Mouse (Mus musculus) hindbrain, embryonic 16.5 days (tissue): ENCODE measurements around the gene Rasgef1b. TPM values are rescaled to one million over a fixed set of nuclear protein-coding genes. Genes with fewer than 3 reads are reported as not detected.

Source experiments
- ATAC-seq: fragments of 200-750 bp; cut with Nextera tagmentation; 2 replicates; pipeline ENCODE4 v1.8.0; 2017; ENCODE audit warnings: moderate TSS enrichment, moderate library complexity
- H3K27ac ChIP-seq: fragments of 300-500 bp; sonication (generic); 2 replicates; pipeline ENCODE4 v1.5.1; 2014; ENCODE audit warnings: low read depth, mild to moderate bottlenecking, control low read depth, low read length, moderate library complexity
- H3K27me3 ChIP-seq: fragments of 300-500 bp; sonication (generic); replicated peaks from 2 replicates; pipeline ENCODE4 v1.6.1; 2014; ENCODE audit warnings: low read length; ENCODE audit not compliant: control insufficient read depth, insufficient read depth
- H3K36me3 ChIP-seq: fragments of 300-500 bp; sonication (generic); 2 replicates; pipeline ENCODE4 v1.6.1; 2014; ENCODE audit warnings: mild to moderate bottlenecking, low read length, moderate library complexity, mixed read lengths; ENCODE audit not compliant: control insufficient read depth, insufficient read depth
- H3K4me1 ChIP-seq: fragments of 300-500 bp; sonication (generic); 2 replicates; pipeline ENCODE4 v1.6.1; 2014; ENCODE audit warnings: low read depth, low read length; ENCODE audit not compliant: control insufficient read depth, insufficient read depth
- H3K4me2 ChIP-seq: fragments of 300-500 bp; sonication (generic); 2 replicates; pipeline ENCODE4 v1.6.1; 2014; ENCODE audit warnings: mild to moderate bottlenecking, low read length, control low read depth, moderate library complexity
- H3K4me3 ChIP-seq: fragments of 300-500 bp; sonication (generic); 2 replicates; pipeline ENCODE4 v1.5.1; 2014; ENCODE audit warnings: mild to moderate bottlenecking, low read length, control low read depth, moderate library complexity
- H3K9ac ChIP-seq: fragments of 300-500 bp; sonication (generic); 2 replicates; pipeline ENCODE4 v1.6.1; 2014; ENCODE audit warnings: low read depth, mild to moderate bottlenecking, control low read depth, low read length, moderate library complexity
- H3K9me3 ChIP-seq: fragments of 300-500 bp; sonication (generic); 2 replicates; pipeline ENCODE4 v1.6.1; 2014; ENCODE audit warnings: mild to moderate bottlenecking, low read length, moderate library complexity; ENCODE audit not compliant: control insufficient read depth
- WGBS: fragments of 180-500 bp; shearing (Covaris S2); extraction: QIAGEN DNeasy Blood & Tissue Kit; methylation state at CpG from one replicate; pipeline ENCODE4 v1.1.7; 2014; 5-methylcytosine and 5-hydroxymethylcytosine counted together
- polyA plus RNA-seq: library from polyadenylated mRNA; unstranded; fragments of >200 nt; fragmentation: Nextera tagmentation; extraction: Ambion mirVana; gene quantifications from 2 replicates; pipeline ENCODE4 v1.2.1, GENCODE M21; 2015

Gene Rasgef1b
- polyA plus RNA-seq, 1 experiment from 2014 or later: 43.5 TPM

- no peak for ATAC-seq
- Histone ChIP-seq H3K27ac (no peak overlapping the region), H3K4me2 (no peak overlapping the region), H3K9me3 (no peaks in the 10 kb centered on the region), H3K27me3 (no peaks in the 10 kb centered on the region), H3K4me3 (no peak overlapping the region), H3K36me3 (no peaks in the 10 kb centered on the region), H3K4me1 (peaks cover 2% of the 10 kb centered on the region; the same call in 1 of the 2 replicates), H3K9ac (no peak overlapping the region)
- 70% methylated on average over 3 of the region's 3 CpGs for WGBS
Observed at GRCm38 (mm10) chr5:99450463-99450862, 278.4 kb downstream of the Rasgef1b start.

GRCm38 (mm10) chr5:99447481-99447880 lies 281.4 kb downstream of the Rasgef1b start:
- Histone ChIP-seq H3K36me3 (no peaks in the 10 kb centered on the region), H3K4me2 (no peak overlapping the region), H3K9ac (no peak overlapping the region), H3K27me3 (no peaks in the 10 kb centered on the region), H3K27ac (no peak overlapping the region), H3K4me1 (peaks cover 2% of the 10 kb centered on the region; the same call in 1 of the 2 replicates), H3K4me3 (no peak overlapping the region), H3K9me3 (no peaks in the 10 kb centered on the region)
- no peak for ATAC-seq
- WGBS: 96% methylated on average over 6 of the region's 6 CpGs

- 75% methylated on average over 5 of the region's 5 CpGs for WGBS
- Histone ChIP-seq H3K27ac (no peak overlapping the region), H3K27me3 (no peaks in the 10 kb centered on the region), H3K4me2 (no peak overlapping the region), H3K4me1 (no peaks in the 10 kb centered on the region), H3K9me3 (no peaks in the 10 kb centered on the region), H3K9ac (no peak overlapping the region), H3K4me3 (no peak overlapping the region), H3K36me3 (no peaks in the 10 kb centered on the region)
- no peak for ATAC-seq
Observed at GRCm38 (mm10) chr5:99445242-99445641, 283.6 kb downstream of the Rasgef1b start.

GRCm38 (mm10) chr5:99444777-99445176 lies 284.1 kb downstream of the Rasgef1b start:
- WGBS: 53% methylated on average over 7 of the region's 7 CpGs

GRCm38 (mm10) chr5:99440109-99440508 lies 288.8 kb downstream of the Rasgef1b start:
- Histone ChIP-seq H3K27me3 (no peaks in the 10 kb centered on the region), H3K9ac (no peak overlapping the region), H3K9me3 (no peaks in the 10 kb centered on the region), H3K4me1 (no peaks in the 10 kb centered on the region), H3K27ac (no peak overlapping the region), H3K4me3 (no peak overlapping the region), H3K36me3 (no peaks in the 10 kb centered on the region), H3K4me2 (no peak overlapping the region)
- WGBS: 66% methylated on average over 6 of the region's 6 CpGs
- ATAC-seq: no peak

More at GRCm38 (mm10) chr5:99444777-99445176, 284.1 kb downstream of the Rasgef1b start:
- H3K27ac ChIP-seq: no peak overlapping the region
- H3K4me2 ChIP-seq: no peak overlapping the region
- no peaks in the 10 kb centered on the region for H3K36me3 ChIP-seq
- ATAC-seq: peak; percentile 60; the same call in 1 of the 2 replicates
- H3K4me3 ChIP-seq: no peak overlapping the region
- no peaks in the 10 kb centered on the region for H3K27me3 ChIP-seq
- no peaks in the 10 kb centered on the region for H3K4me1 ChIP-seq
- no peak overlapping the region for H3K9ac ChIP-seq
- H3K9me3 ChIP-seq: no peaks in the 10 kb centered on the region

GRCm38 (mm10) chr5:99438526-99438925 lies 290.3 kb downstream of the Rasgef1b start:
- H3K27me3 ChIP-seq: no peaks in the 10 kb centered on the region
- H3K9me3 ChIP-seq: no peaks in the 10 kb centered on the region
- WGBS: 75% methylated on average over 1 of the region's 1 CpGs
- no peak overlapping the region for H3K4me2 ChIP-seq
- H3K36me3 ChIP-seq: no peaks in the 10 kb centered on the region
- no peaks in the 10 kb centered on the region for H3K4me1 ChIP-seq
- no peak overlapping the region for H3K4me3 ChIP-seq
- no peak overlapping the region for H3K27ac ChIP-seq
- no peak for ATAC-seq
- H3K9ac ChIP-seq: no peak overlapping the region

- H3K4me3 ChIP-seq: no peak overlapping the region
- whole genome bisulfite sequencing: 88% methylated on average over 4 of the region's 4 CpGs
- no peak overlapping the region for H3K9ac ChIP-seq
- no peak for ATAC-seq
- H3K36me3 ChIP-seq: no peaks in the 10 kb centered on the region
- no peaks in the 10 kb centered on the region for H3K27me3 ChIP-seq
- H3K4me1 ChIP-seq: no peaks in the 10 kb centered on the region
- H3K27ac ChIP-seq: no peak overlapping the region
- no peak overlapping the region for H3K4me2 ChIP-seq
- H3K9me3 ChIP-seq: no peaks in the 10 kb centered on the region
Observed at GRCm38 (mm10) chr5:99434226-99434625, 294.6 kb downstream of the Rasgef1b start.

GRCm38 (mm10) chr5:99432471-99432870 lies 296.4 kb downstream of the Rasgef1b start:
- no peak for ATAC-seq
- no peak overlapping the region for H3K4me2 ChIP-seq
- WGBS: 90% methylated on average over 8 of the region's 8 CpGs
- no peaks in the 10 kb centered on the region for H3K27me3 ChIP-seq
- no peaks in the 10 kb centered on the region for H3K9me3 ChIP-seq
- no peaks in the 10 kb centered on the region for H3K36me3 ChIP-seq
- no peak overlapping the region for H3K4me3 ChIP-seq
- H3K9ac ChIP-seq: no peak overlapping the region
- H3K27ac ChIP-seq: no peak overlapping the region
- H3K4me1 ChIP-seq: no peaks in the 10 kb centered on the region

- H3K4me3 ChIP-seq: no peak overlapping the region
- H3K4me1 ChIP-seq: no peaks in the 10 kb centered on the region
- H3K4me2 ChIP-seq: no peak overlapping the region
- no peaks in the 10 kb centered on the region for H3K27me3 ChIP-seq
- WGBS: 91% methylated on average over 8 of the region's 8 CpGs
- no peaks in the 10 kb centered on the region for H3K9me3 ChIP-seq
- no peaks in the 10 kb centered on the region for H3K36me3 ChIP-seq
- no peak overlapping the region for H3K27ac ChIP-seq
- ATAC-seq: no peak
- no peak overlapping the region for H3K9ac ChIP-seq
Observed at GRCm38 (mm10) chr5:99429273-99429672, 299.6 kb downstream of the Rasgef1b start.

GRCm38 (mm10) chr5:99428648-99429047 lies 300.2 kb downstream of the Rasgef1b start:
- Histone ChIP-seq H3K4me2 (no peak overlapping the region), H3K27ac (no peak overlapping the region), H3K4me1 (no peaks in the 10 kb centered on the region), H3K9ac (no peak overlapping the region), H3K9me3 (no peaks in the 10 kb centered on the region), H3K27me3 (no peaks in the 10 kb centered on the region), H3K4me3 (no peak overlapping the region), H3K36me3 (no peaks in the 10 kb centered on the region)
- 81% methylated on average over 5 of the region's 5 CpGs for WGBS
- no peak for ATAC-seq
